Mouse (Mus musculus) liver, embryonic 13.5 days (tissue): ENCODE data around the gene Hist1h2aa. TPM values are rescaled to one million over a fixed set of nuclear protein-coding genes. Genes with fewer than 3 reads are reported as not detected.

Experiments used
- ATAC-seq: fragments of 200-750 bp; cut with Nextera tagmentation; 2 replicates; pipeline ENCODE4 v1.8.0; 2017; ENCODE audit warnings: low read depth, mild to moderate bottlenecking, moderate number of reproducible peaks, moderate library complexity
- DNase-seq: peaks from one replicate; pipeline ENCODE4 v3.0.0; 2022
- H3K27ac ChIP-seq: fragments of 300-500 bp; sonication (generic); 2 replicates; pipeline ENCODE4 v1.5.1; 2015; ENCODE audit warnings: moderate library complexity, mild to moderate bottlenecking, inconsistent platforms
- H3K27me3 ChIP-seq: fragments of 300-500 bp; sonication (generic); 2 replicates; pipeline ENCODE4 v1.6.1; 2015; ENCODE audit warnings: mild to moderate bottlenecking, inconsistent platforms
- H3K36me3 ChIP-seq: fragments of 300-500 bp; sonication (generic); 2 replicates; pipeline ENCODE4 v1.6.1; 2015; ENCODE audit warnings: mild to moderate bottlenecking, inconsistent platforms
- H3K4me1 ChIP-seq: fragments of 300-500 bp; sonication (generic); replicated peaks from 2 replicates; pipeline ENCODE4 v1.6.1; 2015; ENCODE audit warnings: inconsistent platforms
- H3K4me2 ChIP-seq: fragments of 300-500 bp; sonication (generic); 2 replicates; pipeline ENCODE4 v1.6.1; 2015; ENCODE audit warnings: inconsistent platforms, mild to moderate bottlenecking, moderate library complexity
- H3K4me3 ChIP-seq: fragments of 300-500 bp; sonication (generic); replicated peaks from 2 replicates; pipeline ENCODE4 v1.5.1; 2015; ENCODE audit warnings: mild to moderate bottlenecking, inconsistent platforms
- H3K9ac ChIP-seq: fragments of 300-500 bp; sonication (generic); 2 replicates; pipeline ENCODE4 v1.6.1; 2015; ENCODE audit warnings: mild to moderate bottlenecking, inconsistent platforms
- H3K9me3 ChIP-seq: fragments of 300-500 bp; sonication (generic); replicated peaks from 2 replicates; pipeline ENCODE4 v1.6.1; 2016; ENCODE audit warnings: inconsistent platforms
- WGBS: fragments of 180-500 bp; shearing (Covaris S2); methylation state at CpG from one replicate; pipeline ENCODE4 v1.1.7; 2015; ENCODE audit not compliant: insufficient replicate concordance; 5-methylcytosine and 5-hydroxymethylcytosine counted together
- polyA plus RNA-seq: library from polyadenylated mRNA; unstranded; fragments of >200 nt; fragmentation: Nextera tagmentation; extraction: Ambion mirVana; gene quantifications from 2 replicates; pipeline ENCODE4 v1.2.1, GENCODE M21; 2015

Gene Hist1h2aa
- polyA plus RNA-seq, 1 experiment from 2014 or later: not detected

GRCm38 (mm10) chr13:23914376-23915167 lies 19.7 kb upstream of the Hist1h2aa start, which contains the start of gene Slc17a4:
TSS of gene Slc17a4 (minus strand) at chr13:23915009.
- Histone ChIP-seq H3K27me3 (no peaks in the 10 kb centered on the region), H3K27ac (peak within 1 kb of the TSS; percentile 52), H3K9ac (no peak within 1 kb of the TSS; the same call in 1 of the 2 replicates), H3K36me3 (no peaks in the 10 kb centered on the region), H3K9me3 (no peaks in the 10 kb centered on the region), H3K4me2 (no peak within 1 kb of the TSS), H3K4me1 (peaks cover 48% of the 10 kb centered on the region), H3K4me3 (no peak within 1 kb of the TSS)
- ATAC-seq: no peak
- no peak for DNase-seq
- WGBS: 35% methylated on average over 9 of the region's 9 CpGs

GRCm38 (mm10) chr13:23916132-23916531 lies 18.1 kb upstream of the Hist1h2aa start:
- Histone ChIP-seq H3K27ac (no peak overlapping the region), H3K27me3 (no peaks in the 10 kb centered on the region), H3K4me3 (no peak overlapping the region), H3K4me1 (peaks cover 37% of the 10 kb centered on the region), H3K36me3 (no peaks in the 10 kb centered on the region), H3K4me2 (no peak overlapping the region), H3K9ac (no peak overlapping the region), H3K9me3 (no peaks in the 10 kb centered on the region)
- 58% methylated on average over 1 of the region's 1 CpGs for WGBS
- ATAC-seq (no peak), DNase-seq (no peak)

GRCm38 (mm10) chr13:23917674-23918073 lies 16.6 kb upstream of the Hist1h2aa start:
- no peak overlapping the region for H3K9ac ChIP-seq
- 26% methylated on average over 4 of the region's 4 CpGs for WGBS
- H3K36me3 ChIP-seq: no peaks in the 10 kb centered on the region
- DNase-seq: no peak
- H3K27ac ChIP-seq: no peak overlapping the region
- H3K4me1 ChIP-seq: peaks cover 37% of the 10 kb centered on the region
- H3K4me3 ChIP-seq: no peak overlapping the region
- no peak for ATAC-seq
- H3K9me3 ChIP-seq: no peaks in the 10 kb centered on the region
- H3K27me3 ChIP-seq: no peaks in the 10 kb centered on the region
- no peak overlapping the region for H3K4me2 ChIP-seq

- H3K9me3 ChIP-seq: no peaks in the 10 kb centered on the region
- H3K4me2 ChIP-seq: no peak overlapping the region
- 63% methylated on average over 2 of the region's 2 CpGs for WGBS
- no peaks in the 10 kb centered on the region for H3K36me3 ChIP-seq
- peaks cover 7% of the 10 kb centered on the region for H3K4me1 ChIP-seq
- no peak overlapping the region for H3K9ac ChIP-seq
- no peak for ATAC-seq
- no peak overlapping the region for H3K4me3 ChIP-seq
- DNase-seq: no peak
- no peak overlapping the region for H3K27ac ChIP-seq
- H3K27me3 ChIP-seq: no peaks in the 10 kb centered on the region
Observed at GRCm38 (mm10) chr13:23925792-23926191, 8.5 kb upstream of the Hist1h2aa start.

GRCm38 (mm10) chr13:23928637-23929036 lies 5.6 kb upstream of the Hist1h2aa start:
- Histone ChIP-seq H3K36me3 (no peaks in the 10 kb centered on the region), H3K4me1 (peaks cover 7% of the 10 kb centered on the region), H3K9me3 (no peaks in the 10 kb centered on the region), H3K4me2 (no peak overlapping the region), H3K27ac (no peak overlapping the region), H3K27me3 (no peaks in the 10 kb centered on the region), H3K9ac (no peak overlapping the region), H3K4me3 (no peak overlapping the region)
- WGBS: 27% methylated on average over 3 of the region's 3 CpGs
- peak; percentile 51 for ATAC-seq
- no peak for DNase-seq

GRCm38 (mm10) chr13:23930461-23930860 lies 3.8 kb upstream of the Hist1h2aa start:
- no peak for DNase-seq

GRCm38 (mm10) chr13:23930904-23931303 lies 3.4 kb upstream of the Hist1h2aa start:
- Histone ChIP-seq H3K4me3 (no peak overlapping the region), H3K27ac (no peak overlapping the region), H3K27me3 (no peaks in the 10 kb centered on the region), H3K4me1 (peaks cover 7% of the 10 kb centered on the region), H3K9me3 (no peaks in the 10 kb centered on the region), H3K9ac (no peak overlapping the region), H3K36me3 (no peaks in the 10 kb centered on the region), H3K4me2 (no peak overlapping the region)
- 69% methylated on average over 11 of the region's 11 CpGs for WGBS
- no peak for ATAC-seq
- DNase-seq: no peak

More at GRCm38 (mm10) chr13:23930461-23930860, 3.8 kb upstream of the Hist1h2aa start:
- H3K27me3 ChIP-seq: no peaks in the 10 kb centered on the region
- no peak overlapping the region for H3K4me2 ChIP-seq
- no peak for ATAC-seq
- no peak overlapping the region for H3K4me3 ChIP-seq
- no peaks in the 10 kb centered on the region for H3K36me3 ChIP-seq
- no peak overlapping the region for H3K9ac ChIP-seq
- WGBS: 75% methylated on average over 9 of the region's 9 CpGs
- H3K9me3 ChIP-seq: no peaks in the 10 kb centered on the region
- H3K27ac ChIP-seq: no peak overlapping the region
- peaks cover 7% of the 10 kb centered on the region for H3K4me1 ChIP-seq

- H3K4me1 ChIP-seq: no peaks in the 10 kb centered on the region
- H3K27ac ChIP-seq: no peak within 1 kb of the TSS
- WGBS: 82% methylated on average over 39 of the region's 39 CpGs
- H3K4me3 ChIP-seq: no peak within 1 kb of the TSS
- H3K27me3 ChIP-seq: no peaks in the 10 kb centered on the region
- ATAC-seq: no peak
- no peak within 1 kb of the TSS for H3K4me2 ChIP-seq
- no peak within 1 kb of the TSS for H3K9ac ChIP-seq
- no peak for DNase-seq
- no peaks in the 10 kb centered on the region for H3K36me3 ChIP-seq
- no peaks in the 10 kb centered on the region for H3K9me3 ChIP-seq
Observed at GRCm38 (mm10) chr13:23933421-23934210, 646 bp upstream of the Hist1h2aa start, which contains the start of gene Hist1h2ba. TSS of gene Hist1h2ba (minus strand) at chr13:23934156.

GRCm38 (mm10) chr13:23938699-23939098 lies 4.4 kb downstream of the Hist1h2aa start:
- Histone ChIP-seq H3K4me2 (no peak overlapping the region), H3K9me3 (no peaks in the 10 kb centered on the region), H3K27me3 (no peaks in the 10 kb centered on the region), H3K4me1 (no peaks in the 10 kb centered on the region), H3K4me3 (no peak overlapping the region), H3K9ac (no peak overlapping the region), H3K36me3 (no peaks in the 10 kb centered on the region), H3K27ac (no peak overlapping the region)
- ATAC-seq (no peak), DNase-seq (no peak)
- WGBS: 65% methylated on average over 1 of the region's 1 CpGs

GRCm38 (mm10) chr13:23940291-23940690 lies 6.0 kb downstream of the Hist1h2aa start:
- no peak overlapping the region for H3K4me3 ChIP-seq
- H3K27me3 ChIP-seq: no peaks in the 10 kb centered on the region
- no peak overlapping the region for H3K4me2 ChIP-seq
- no peaks in the 10 kb centered on the region for H3K36me3 ChIP-seq
- H3K9ac ChIP-seq: no peak overlapping the region
- no peak for ATAC-seq
- no peaks in the 10 kb centered on the region for H3K4me1 ChIP-seq
- 58% methylated on average over 6 of the region's 6 CpGs for WGBS
- no peaks in the 10 kb centered on the region for H3K9me3 ChIP-seq
- H3K27ac ChIP-seq: no peak overlapping the region
- DNase-seq: no peak

GRCm38 (mm10) chr13:23942861-23943260 lies 8.6 kb downstream of the Hist1h2aa start:
- WGBS: 41% methylated on average over 2 of the region's 2 CpGs

More at GRCm38 (mm10) chr13:23942861-23943260, 8.6 kb downstream of the Hist1h2aa start:
- H3K9ac ChIP-seq: no peak overlapping the region
- ATAC-seq: no peak
- no peak overlapping the region for H3K27ac ChIP-seq
- DNase-seq: no peak
- no peaks in the 10 kb centered on the region for H3K36me3 ChIP-seq
- H3K4me1 ChIP-seq: no peaks in the 10 kb centered on the region
- H3K9me3 ChIP-seq: no peaks in the 10 kb centered on the region
- no peaks in the 10 kb centered on the region for H3K27me3 ChIP-seq
- no peak overlapping the region for H3K4me2 ChIP-seq
- no peak overlapping the region for H3K4me3 ChIP-seq
